Comparison of ENCODE assay signal across 8 mouse cellular contexts in the genomic region with DNA sequence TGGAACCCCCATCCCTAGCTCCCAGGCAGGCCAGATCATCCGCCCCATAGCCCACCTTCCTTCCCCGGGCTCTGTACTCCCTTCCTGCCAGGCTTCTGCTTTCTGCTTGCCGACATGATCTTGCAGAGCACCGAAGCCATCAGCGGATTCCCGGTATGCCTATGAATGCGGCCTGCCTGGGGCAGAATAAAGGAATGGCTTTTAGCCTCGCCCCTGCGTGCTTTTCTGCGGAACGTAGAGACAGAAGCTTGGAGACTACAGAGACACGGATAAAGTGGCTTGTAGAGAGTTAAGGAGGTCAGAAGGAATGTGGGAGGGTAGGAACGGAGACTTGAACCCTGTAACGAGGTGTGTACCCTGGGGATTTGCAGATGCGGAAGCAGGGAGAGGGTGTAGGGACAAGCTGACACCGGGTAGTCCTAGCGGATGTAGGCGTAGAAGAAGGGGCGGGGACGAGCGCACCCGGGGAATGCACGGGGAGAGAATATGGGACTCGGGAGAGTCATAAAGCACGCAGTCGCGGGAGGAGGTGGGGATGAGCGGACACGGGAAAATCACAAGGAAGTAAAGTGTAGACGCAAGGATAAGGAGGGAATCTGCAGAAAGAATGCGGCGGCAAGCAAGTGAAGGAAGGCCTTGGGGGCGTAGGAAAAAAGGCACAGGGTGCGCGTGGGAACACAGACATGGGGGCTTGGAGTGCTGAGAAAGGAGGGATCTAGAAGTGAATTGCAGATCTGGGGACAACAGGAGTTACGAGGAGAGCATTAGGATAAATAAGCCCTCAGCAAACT. TPM values are rescaled to one million over a fixed set of nuclear protein-coding genes. Genes with fewer than 3 reads are reported as not detected.
DNase-seq lines count a peak whose midpoint lies in the region; ATAC-seq and TF ChIP-seq lines count a peak whose summit lies in the region.

No protein-coding gene starts in this region.

- H3K27ac ChIP-seq in embryonic facial prominence, embryonic 12.5 days = peak overlapping the region; percentile 96
- H3K27ac ChIP-seq in intestine, postnatal 0 days (ENCODE audit: low read depth, low read length) = peak overlapping the region; percentile 98
- peak overlapping the region; percentile 86 for H3K27ac ChIP-seq in limb, embryonic 10.5 days
- H3K27ac ChIP-seq in midbrain, embryonic 12.5 days (replicated peaks) = peak overlapping the region; percentile 83
- peak overlapping the region; percentile 100 for H3K27ac ChIP-seq in small intestine, adult 2 months (ENCODE audit: insufficient read depth, low read depth, low read length)

- peak overlapping the region; percentile 83 for H3K4me2 ChIP-seq in embryonic facial prominence, embryonic 12.5 days (replicated peaks)
- peak overlapping the region; percentile 82 for H3K4me2 ChIP-seq in intestine, postnatal 0 days (replicated peaks; ENCODE audit: low read depth)
- H3K4me2 ChIP-seq in midbrain, embryonic 12.5 days (replicated peaks) = peak overlapping the region; percentile 81

- H3K36me3 ChIP-seq in embryonic facial prominence, embryonic 12.5 days = no peaks in the 10 kb centered on the region
- no peaks in the 10 kb centered on the region for H3K36me3 ChIP-seq in intestine, postnatal 0 days (ENCODE audit: control insufficient read depth, insufficient read depth)
- no peaks in the 10 kb centered on the region for H3K36me3 ChIP-seq in limb, embryonic 10.5 days
- no peaks in the 10 kb centered on the region for H3K36me3 ChIP-seq in midbrain, embryonic 12.5 days
- H3K36me3 ChIP-seq in small intestine, adult 2 months (ENCODE audit: control insufficient read depth, insufficient read depth, low read length) = no peaks in the 10 kb centered on the region

- DNase-seq in left cerebral cortex, adult 18-20 months (ENCODE audit: low spot score in 2 of 2) = peak; percentile 53 to 75
- no peak for DNase-seq in left cerebral cortex, adult 11 months (ENCODE audit: low spot score)
- DNase-seq in limb, embryonic 10.5 days (ENCODE audit: low spot score) = peak; percentile 73

- H3K9me3 ChIP-seq in embryonic facial prominence, embryonic 12.5 days = no peaks in the 10 kb centered on the region
- no peaks in the 10 kb centered on the region for H3K9me3 ChIP-seq in intestine, postnatal 0 days (ENCODE audit: control insufficient read depth)
- H3K9me3 ChIP-seq in limb, embryonic 10.5 days (replicated peaks) = no peaks in the 10 kb centered on the region
- H3K9me3 ChIP-seq in midbrain, embryonic 12.5 days = no peaks in the 10 kb centered on the region

- peaks cover 9% of the 10 kb centered on the region for H3K4me1 ChIP-seq in embryonic facial prominence, embryonic 12.5 days
- peaks cover 4% of the 10 kb centered on the region for H3K4me1 ChIP-seq in intestine, postnatal 0 days (replicated peaks; ENCODE audit: control insufficient read depth, insufficient read depth, low read length)
- H3K4me1 ChIP-seq in limb, embryonic 10.5 days = peaks cover 16% of the 10 kb centered on the region
- H3K4me1 ChIP-seq in midbrain, embryonic 12.5 days = peaks cover 14% of the 10 kb centered on the region
- peaks cover 4% of the 10 kb centered on the region for H3K4me1 ChIP-seq in small intestine, adult 2 months (ENCODE audit: control insufficient read depth, insufficient read depth, insufficient read length, low read length)

- WGBS in embryonic facial prominence, embryonic 12.5 days = 1% methylated on average over 36 of the region's 36 CpGs
- under 1% methylated on average over 36 of the region's 36 CpGs for WGBS in intestine, postnatal 0 days
- WGBS in limb, embryonic 10.5 days = 2% methylated on average over 36 of the region's 36 CpGs
- under 1% methylated on average over 36 of the region's 36 CpGs for WGBS in midbrain, embryonic 12.5 days
- WGBS in small intestine, adult 2 months = under 1% methylated on average over 36 of the region's 36 CpGs

- peak; percentile 82 for ATAC-seq in embryonic facial prominence, embryonic 12.5 days (ENCODE audit: insufficient number of reproducible peaks, insufficient read depth, low FRiP score, low TSS enrichment)
- peak; percentile 65 for ATAC-seq in granulocyte monocyte progenitor cell, adult 5-6 weeks (replicated peaks; ENCODE audit: poor library complexity, severe bottlenecking)
- peak; percentile 93 for ATAC-seq in intestine, postnatal 0 days
- peak; percentile 81 for ATAC-seq in midbrain, embryonic 12.5 days (ENCODE audit: low FRiP score, low read depth)

- TF ChIP-seq CTCF in intestine, postnatal 0 days (IDR thresholded peaks at IDR 0.05; ENCODE audit: low read depth) = 0 out of 2 replicates have a peak, but pooled peaks have one; percentile 10
- TF ChIP-seq CTCF in small intestine, adult 2 months (IDR thresholded peaks at IDR 0.05; ENCODE audit: extremely low read depth, insufficient read length, insufficient replicate concordance, low read depth, low read length) = peak; percentile 6; the same call in 1 of the 2 replicates

- TF ChIP-seq POLR2A in small intestine, adult 2 months (IDR thresholded peaks at IDR 0.05; ENCODE audit: low read depth, low read length) = peak; percentile 53; the same call in 1 of the 2 replicates

- H3K27me3 ChIP-seq in embryonic facial prominence, embryonic 12.5 days = no peaks in the 10 kb centered on the region
- no peaks in the 10 kb centered on the region for H3K27me3 ChIP-seq in intestine, postnatal 0 days (replicated peaks; ENCODE audit: control insufficient read depth, insufficient read depth, low read length)
- no peaks in the 10 kb centered on the region for H3K27me3 ChIP-seq in limb, embryonic 10.5 days (ENCODE audit: low read depth, poor library complexity, severe bottlenecking)
- 0 out of 2 replicates have a peak, but pooled peaks cover 4% of the 10 kb centered on the region for H3K27me3 ChIP-seq in midbrain, embryonic 12.5 days
- no peaks in the 10 kb centered on the region for H3K27me3 ChIP-seq in small intestine, adult 2 months (ENCODE audit: control insufficient read depth, insufficient read depth, low read length)

- H3K9ac ChIP-seq in embryonic facial prominence, embryonic 12.5 days = peak overlapping the region; percentile 57
- H3K9ac ChIP-seq in intestine, postnatal 0 days (ENCODE audit: low read depth, low read length) = peak overlapping the region; percentile 45
- H3K9ac ChIP-seq in midbrain, embryonic 12.5 days (replicated peaks) = peak overlapping the region; percentile 60

- H3K4me3 ChIP-seq in embryonic facial prominence, embryonic 12.5 days = peak overlapping the region; percentile 45
- peak overlapping the region; percentile 49 for H3K4me3 ChIP-seq in intestine, postnatal 0 days (ENCODE audit: low read depth, low read length)
- peak overlapping the region; percentile 65 for H3K4me3 ChIP-seq in limb, embryonic 10.5 days
- peak overlapping the region; percentile 58 for H3K4me3 ChIP-seq in midbrain, embryonic 12.5 days
- peak overlapping the region; percentile 95 for H3K4me3 ChIP-seq in small intestine, adult 2 months (ENCODE audit: low read depth, low read length)

RNA-seq across cellular contexts. Expression of gene Etfb, which starts 0.6 kb away (rescaled TPM):
- 10 to 100 TPM; 59.0 to 64.5 TPM for total RNA-seq in left cerebral cortex, adult 18-20 months (2021)
- 237 and 240 TPM in 2 replicates for polyA plus RNA-seq in embryonic facial prominence, embryonic 12.5 days (2016; fragmentation: Nextera tagmentation; extraction: Ambion mirVana)
- 485 and 520 TPM in 2 replicates for total RNA-seq in granulocyte monocyte progenitor cell, adult 5-6 weeks (2014; fragmentation: Nextera tagmentation)
- total RNA-seq in granulocyte monocyte progenitor cell, adult 5-6 weeks (2017) = 676 and 828 TPM in 2 replicates
- polyA plus RNA-seq in intestine, postnatal 0 days (2015; fragmentation: Nextera tagmentation; extraction: Ambion mirVana) = 813 and 825 TPM in 2 replicates
- polyA plus RNA-seq in limb, embryonic 10.5 days (2016; fragmentation: Nextera tagmentation; extraction: Ambion mirVana) = 240 and 248 TPM in 2 replicates
- 147 and 163 TPM in 2 replicates for polyA plus RNA-seq in midbrain, embryonic 12.5 days (2016; fragmentation: Nextera tagmentation; extraction: Ambion mirVana)
- 45.1 and 66.8 TPM in 2 replicates for polyA plus RNA-seq in small intestine, adult 2 months (2012; rRNA removed)

RNA-seq across cellular contexts. Expression of gene Gm45233, which starts 0.6 kb away (rescaled TPM):
- total RNA-seq in left cerebral cortex, adult 18-20 months (2021) = under 1 TPM in 1 of 2 experiments, not detected in 1; 0.81 TPM
- 0.38 and 0.90 TPM in 2 replicates for polyA plus RNA-seq in embryonic facial prominence, embryonic 12.5 days (2016; fragmentation: Nextera tagmentation; extraction: Ambion mirVana)
- 0.43 TPM in 1 of 2 replicates, not detected in the other for total RNA-seq in granulocyte monocyte progenitor cell, adult 5-6 weeks (2014; fragmentation: Nextera tagmentation)
- total RNA-seq in granulocyte monocyte progenitor cell, adult 5-6 weeks (2017) = 5.7 TPM in 1 of 2 replicates, not detected in the other
- 0.23 and 0.24 TPM in 2 replicates for polyA plus RNA-seq in intestine, postnatal 0 days (2015; fragmentation: Nextera tagmentation; extraction: Ambion mirVana)
- 0.78 TPM in 1 of 2 replicates, not detected in the other for polyA plus RNA-seq in limb, embryonic 10.5 days (2016; fragmentation: Nextera tagmentation; extraction: Ambion mirVana)
- 1.4 TPM in 1 of 2 replicates, not detected in the other for polyA plus RNA-seq in midbrain, embryonic 12.5 days (2016; fragmentation: Nextera tagmentation; extraction: Ambion mirVana)
- 0.29 TPM in 1 of 2 replicates, not detected in the other for polyA plus RNA-seq in small intestine, adult 2 months (2012; rRNA removed)

RNA-seq across cellular contexts. Expression of gene Cldnd2, which starts 2.7 kb away (rescaled TPM):
- not detected for total RNA-seq in left cerebral cortex, adult 18-20 months (2021)
- not detected in 2 replicates for polyA plus RNA-seq in embryonic facial prominence, embryonic 12.5 days (2016; fragmentation: Nextera tagmentation; extraction: Ambion mirVana)
- 2.4 TPM in 1 of 2 replicates, not detected in the other for total RNA-seq in granulocyte monocyte progenitor cell, adult 5-6 weeks (2014; fragmentation: Nextera tagmentation)
- total RNA-seq in granulocyte monocyte progenitor cell, adult 5-6 weeks (2017) = 0.52 TPM in 1 of 2 replicates, not detected in the other
- not detected in 2 replicates for polyA plus RNA-seq in intestine, postnatal 0 days (2015; fragmentation: Nextera tagmentation; extraction: Ambion mirVana)
- polyA plus RNA-seq in limb, embryonic 10.5 days (2016; fragmentation: Nextera tagmentation; extraction: Ambion mirVana) = not detected in 2 replicates
- not detected in 2 replicates for polyA plus RNA-seq in midbrain, embryonic 12.5 days (2016; fragmentation: Nextera tagmentation; extraction: Ambion mirVana)
- not detected in 2 replicates for polyA plus RNA-seq in small intestine, adult 2 months (2012; rRNA removed)

RNA-seq across cellular contexts. Expression of gene Nkg7, which starts 6.4 kb away (rescaled TPM):
- total RNA-seq in left cerebral cortex, adult 18-20 months (2021) = not detected
- polyA plus RNA-seq in embryonic facial prominence, embryonic 12.5 days (2016; fragmentation: Nextera tagmentation; extraction: Ambion mirVana) = 0.27 and 0.37 TPM in 2 replicates
- total RNA-seq in granulocyte monocyte progenitor cell, adult 5-6 weeks (2014; fragmentation: Nextera tagmentation) = 772 and 862 TPM in 2 replicates
- 227 and 400 TPM in 2 replicates for total RNA-seq in granulocyte monocyte progenitor cell, adult 5-6 weeks (2017)
- polyA plus RNA-seq in intestine, postnatal 0 days (2015; fragmentation: Nextera tagmentation; extraction: Ambion mirVana) = 1.6 and 2.7 TPM in 2 replicates
- 0.28 TPM in 1 of 2 replicates, not detected in the other for polyA plus RNA-seq in limb, embryonic 10.5 days (2016; fragmentation: Nextera tagmentation; extraction: Ambion mirVana)
- polyA plus RNA-seq in midbrain, embryonic 12.5 days (2016; fragmentation: Nextera tagmentation; extraction: Ambion mirVana) = not detected in 2 replicates
- polyA plus RNA-seq in small intestine, adult 2 months (2012; rRNA removed) = 28.1 and 31.3 TPM in 2 replicates

RNA-seq across cellular contexts. Expression of gene Lim2, which starts 15.9 kb away (rescaled TPM):
- not detected for total RNA-seq in left cerebral cortex, adult 18-20 months (2021)
- polyA plus RNA-seq in embryonic facial prominence, embryonic 12.5 days (2016; fragmentation: Nextera tagmentation; extraction: Ambion mirVana) = 1.9 and 3.9 TPM in 2 replicates
- not detected in 2 replicates for total RNA-seq in granulocyte monocyte progenitor cell, adult 5-6 weeks (2014; fragmentation: Nextera tagmentation)
- 0.05 TPM in 1 of 2 replicates, not detected in the other for total RNA-seq in granulocyte monocyte progenitor cell, adult 5-6 weeks (2017)
- 0.52 and 0.92 TPM in 2 replicates for polyA plus RNA-seq in intestine, postnatal 0 days (2015; fragmentation: Nextera tagmentation; extraction: Ambion mirVana)
- polyA plus RNA-seq in limb, embryonic 10.5 days (2016; fragmentation: Nextera tagmentation; extraction: Ambion mirVana) = not detected in 2 replicates
- polyA plus RNA-seq in midbrain, embryonic 12.5 days (2016; fragmentation: Nextera tagmentation; extraction: Ambion mirVana) = not detected in 2 replicates
- polyA plus RNA-seq in small intestine, adult 2 months (2012; rRNA removed) = not detected in 2 replicates

Comparison
In these comparisons a context has a peak if more than half of its experiments do, and no peak if none do; other contexts are left out.
1. H3K4me3 ChIP-seq: peak in every context shown above with its lines; median percentile 95 in small intestine, adult 2 months; 65 in limb, embryonic 10.5 days; 58 in midbrain, embryonic 12.5 days; 49 in intestine, postnatal 0 days; 45 in embryonic facial prominence, embryonic 12.5 days.